Mouse (Mus musculus): ENCODE results near the gene Tbc1d10a.

GRCm38 (mm10) chr11:4249151-4249550 is 62.6 kb downstream of the Tbc1d10a start:
- TF ChIP-seq SRF (IDR thresholded peaks at IDR 0.05; ENCODE audit: control insufficient read depth, insufficient read length, low read depth) (no peak), POLR2AphosphoS2 (IDR thresholded peaks at IDR 0.05; ENCODE audit: insufficient read length, low read depth) (no peak), CEBPB (IDR thresholded peaks at IDR 0.05; ENCODE audit: insufficient read depth, poor library complexity, severe bottlenecking) (no peak)

All from myocyte (in vitro differentiated cells).